Comparison of ENCODE assay signal across 8 mouse cellular contexts in the genomic region with DNA sequence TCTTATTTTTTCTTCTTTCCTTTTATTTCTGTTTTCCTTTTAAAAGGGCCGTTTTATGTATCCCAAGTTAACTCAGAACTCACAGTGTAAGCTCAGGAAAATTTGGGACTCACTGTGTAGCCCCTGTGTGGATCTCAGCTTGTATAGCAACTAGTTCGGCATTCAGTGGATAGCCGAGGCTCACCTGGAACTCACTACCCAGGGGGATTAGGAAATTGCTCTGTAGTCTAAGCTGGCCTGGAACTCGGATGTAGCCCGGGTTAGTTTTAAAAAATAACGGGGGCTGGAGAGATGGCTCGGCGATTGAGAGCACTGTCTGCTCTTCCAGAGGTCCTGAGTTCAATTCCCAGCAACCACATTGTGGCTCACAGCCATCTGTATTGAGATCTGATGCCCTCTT. TPM values are rescaled to one million over a fixed set of nuclear protein-coding genes. Genes with fewer than 3 reads are reported as not detected.
A peak's percentile ranks its signal among the peaks of the same experiment; 100 is the strongest.
DNase-seq lines count a peak whose midpoint lies in the region; ATAC-seq and TF ChIP-seq lines count a peak whose summit lies in the region.

No protein-coding gene starts in this region.

- H3K4me1 ChIP-seq in heart, postnatal 0 days (ENCODE audit: control insufficient read depth, insufficient read depth): peaks cover 6% of the 10 kb centered on the region
- H3K4me1 ChIP-seq in forebrain, postnatal 0 days (ENCODE audit: insufficient read depth): peaks cover 13% of the 10 kb centered on the region; the same call in 1 of the 2 replicates
- peaks cover 12% of the 10 kb centered on the region for H3K4me1 ChIP-seq in midbrain, embryonic 11.5 days (ENCODE audit: control insufficient read depth, insufficient read depth, low read length)

- H3K4me3 ChIP-seq in heart, postnatal 0 days (ENCODE audit: low read depth, low read length): peak overlapping the region; percentile 55
- H3K4me3 ChIP-seq in forebrain, postnatal 0 days (ENCODE audit: low read depth, low read length): peak overlapping the region; percentile 68
- peak overlapping the region; percentile 72 for H3K4me3 ChIP-seq in midbrain, embryonic 11.5 days (ENCODE audit: low read depth, low read length)

- no peak for ATAC-seq in heart, postnatal 0 days (ENCODE audit: insufficient read depth, low read depth)
- no peak for ATAC-seq in Patski
- peak; percentile 2; the same call in 1 of the 2 replicates for ATAC-seq in forebrain, postnatal 0 days
- no peak for ATAC-seq in midbrain, embryonic 11.5 days (ENCODE audit: low FRiP score)
- no peak for ATAC-seq in activated CD4-positive, CD25-positive, alpha-beta regulatory T cell, adult 4 months

- no peak for TF ChIP-seq CTCF in heart, postnatal 0 days (IDR thresholded peaks at IDR 0.05; ENCODE audit: low read depth)
- peak; percentile 18 for TF ChIP-seq CTCF in Patski (IDR thresholded peaks at IDR 0.05)
- TF ChIP-seq CTCF in forebrain, postnatal 0 days (IDR thresholded peaks at IDR 0.05; ENCODE audit: low read depth): no peak

- CTCF ChIA-PET in Patski (lab: Charles Lee): interaction anchor here (0.8 to 3.5 kb wide), 6 partner anchors 9 to 596 kb away, joined by 3 to 14 read pairs (median 4); no protein-coding TSS in a partner anchor

- H3K36me3 ChIP-seq in heart, postnatal 0 days (replicated peaks; ENCODE audit: control insufficient read depth, insufficient read depth, low read length): peaks cover 19% of the 10 kb centered on the region
- peaks cover 10% of the 10 kb centered on the region; the same call in 1 of the 2 replicates for H3K36me3 ChIP-seq in forebrain, postnatal 0 days (ENCODE audit: insufficient read depth)
- H3K36me3 ChIP-seq in midbrain, embryonic 11.5 days (ENCODE audit: control insufficient read depth, insufficient read depth, low read length): no peaks in the 10 kb centered on the region; the same call in 1 of the 2 replicates

- no peak for TF ChIP-seq EP300 in heart, postnatal 0 days (IDR thresholded peaks at IDR 0.05; ENCODE audit: low read depth)

- 5% methylated on average over 8 of the region's 8 CpGs for WGBS in heart, postnatal 0 days
- WGBS in forebrain, postnatal 0 days: 11% methylated on average over 8 of the region's 8 CpGs
- 12% methylated on average over 8 of the region's 8 CpGs for whole genome bisulfite sequencing in midbrain, embryonic 11.5 days

- H3K27me3 ChIP-seq in heart, postnatal 0 days (ENCODE audit: control insufficient read depth, insufficient read depth, low read length): no peaks in the 10 kb centered on the region
- no peaks in the 10 kb centered on the region for H3K27me3 ChIP-seq in Patski
- no peaks in the 10 kb centered on the region for H3K27me3 ChIP-seq in forebrain, postnatal 0 days (ENCODE audit: insufficient read depth, low read length)
- no peaks in the 10 kb centered on the region for H3K27me3 ChIP-seq in midbrain, embryonic 11.5 days (ENCODE audit: control insufficient read depth, insufficient read depth, low read length)

- H3K9me3 ChIP-seq in heart, postnatal 0 days (replicated peaks; ENCODE audit: control insufficient read depth, low read length): no peaks in the 10 kb centered on the region
- no peaks in the 10 kb centered on the region for H3K9me3 ChIP-seq in forebrain, postnatal 0 days (ENCODE audit: low read length)
- no peaks in the 10 kb centered on the region for H3K9me3 ChIP-seq in midbrain, embryonic 11.5 days (ENCODE audit: control insufficient read depth, low read length)

- intact Hi-C loops in heart, postnatal 10 days (cut with DNase I): no loop called here
- intact Hi-C loops in left cerebral cortex, postnatal 36 days (cut with DNase I): no loop called here

- H3K9ac ChIP-seq in heart, postnatal 0 days (replicated peaks; ENCODE audit: low read depth, low read length): peak overlapping the region; percentile 60
- peak overlapping the region; percentile 72 for H3K9ac ChIP-seq in forebrain, postnatal 0 days
- peak overlapping the region; percentile 81 for H3K9ac ChIP-seq in midbrain, embryonic 11.5 days (ENCODE audit: low read length)

- no peak for DNase-seq in heart, postnatal 0 days (ENCODE audit: low spot score)
- no peak for DNase-seq in heart, postnatal 10 days
- no peak for DNase-seq in Patski (ENCODE audit: low read depth, low spot score)
- DNase-seq in forebrain, postnatal 0 days: no peak
- peak; percentile 83 for DNase-seq in midbrain, embryonic 11.5 days (ENCODE audit: low spot score, missing footprints)
- DNase-seq in left cerebral cortex, postnatal 36 days (ENCODE audit: low spot score in 2 of 2): no peak
- no peak for DNase-seq in thymus, postnatal 4 days

- peak overlapping the region; percentile 63 for H3K27ac ChIP-seq in heart, postnatal 0 days (ENCODE audit: low read depth)
- H3K27ac ChIP-seq in forebrain, postnatal 0 days (ENCODE audit: low read depth, low read length): peak overlapping the region; percentile 69; the same call in 1 of the 2 replicates
- no peak overlapping the region for H3K27ac ChIP-seq in midbrain, embryonic 11.5 days (ENCODE audit: low read depth, low read length)

- peak overlapping the region; percentile 64 for H3K4me2 ChIP-seq in heart, postnatal 0 days (ENCODE audit: low read depth, low read length)
- peak overlapping the region; percentile 59 for H3K4me2 ChIP-seq in forebrain, postnatal 0 days (ENCODE audit: low read depth)
- peak overlapping the region; percentile 72 for H3K4me2 ChIP-seq in midbrain, embryonic 11.5 days

- POLR2A ChIA-PET in Patski (lab: Charles Lee): interaction anchor here (0.6 kb wide), 1 partner anchor 53 kb away, joined by 3 read pairs; no protein-coding TSS in a partner anchor

- in situ Hi-C loops in Patski (cut with MboI; ENCODE audit: low pct_unique_long_range_greater_than_20kb): loop anchor here (25.0 kb wide), 1 partner anchor 745 kb away; a partner anchor contains a TSS

RNA-seq across cellular contexts. Expression of a gene that starts 1.9 kb away (rescaled TPM):
- 7.0 and 18.9 TPM in 2 replicates for total RNA-seq in heart, postnatal 0 days (2014; rRNA removed; ENCODE audit: low replicate concordance)
- polyA plus RNA-seq in heart, postnatal 0 days (2015; fragmentation: Nextera tagmentation; extraction: Ambion mirVana): 11.1 and 11.6 TPM in 2 replicates
- 1 to 10 TPM; 9.4 to 9.5 TPM for total RNA-seq in heart, postnatal 10 days (2021)
- polyA plus RNA-seq in Patski (2021): 34.0 TPM
- total RNA-seq in forebrain, postnatal 0 days (2014; rRNA removed): 18.0 and 19.8 TPM in 2 replicates
- polyA plus RNA-seq in forebrain, postnatal 0 days (2015; fragmentation: Nextera tagmentation; extraction: Ambion mirVana): 17.8 and 18.5 TPM in 2 replicates
- 30.4 and 32.1 TPM in 2 replicates for polyA plus RNA-seq in midbrain, embryonic 11.5 days (2014; fragmentation: Nextera tagmentation; extraction: Ambion mirVana)
- 10 to 100 TPM; 15.3 to 16.2 TPM for total RNA-seq in left cerebral cortex, postnatal 36 days (2021)
- 10 to 100 TPM; 31.6 to 36.5 TPM for polyA plus RNA-seq in activated CD4-positive, CD25-positive, alpha-beta regulatory T cell, adult 4 months (2017; shearing (Covaris generic))

RNA-seq across cellular contexts. Expression of a gene that starts 2.0 kb away (rescaled TPM):
- 8.6 and 15.7 TPM in 2 replicates for total RNA-seq in heart, postnatal 0 days (2014; rRNA removed; ENCODE audit: low replicate concordance)
- 56.9 and 57.6 TPM in 2 replicates for polyA plus RNA-seq in heart, postnatal 0 days (2015; fragmentation: Nextera tagmentation; extraction: Ambion mirVana)
- 10 to 100 TPM; 44.3 to 46.8 TPM for total RNA-seq in heart, postnatal 10 days (2021)
- polyA plus RNA-seq in Patski (2021): 93.7 TPM
- 27.2 and 27.8 TPM in 2 replicates for total RNA-seq in forebrain, postnatal 0 days (2014; rRNA removed)
- 43.7 and 45.2 TPM in 2 replicates for polyA plus RNA-seq in forebrain, postnatal 0 days (2015; fragmentation: Nextera tagmentation; extraction: Ambion mirVana)
- 66.3 and 72.2 TPM in 2 replicates for polyA plus RNA-seq in midbrain, embryonic 11.5 days (2014; fragmentation: Nextera tagmentation; extraction: Ambion mirVana)
- total RNA-seq in left cerebral cortex, postnatal 36 days (2021): 10 to 100 TPM; 75.4 to 81.3 TPM
- 100 to 1,000 TPM; 102 to 134 TPM for polyA plus RNA-seq in activated CD4-positive, CD25-positive, alpha-beta regulatory T cell, adult 4 months (2017; shearing (Covaris generic))

RNA-seq across cellular contexts. Expression of a gene that starts 40.4 kb away (rescaled TPM):
- 31.9 and 38.1 TPM in 2 replicates for total RNA-seq in heart, postnatal 0 days (2014; rRNA removed; ENCODE audit: low replicate concordance)
- 23.9 and 24.5 TPM in 2 replicates for polyA plus RNA-seq in heart, postnatal 0 days (2015; fragmentation: Nextera tagmentation; extraction: Ambion mirVana)
- 10 to 100 TPM; 41.3 to 41.7 TPM for total RNA-seq in heart, postnatal 10 days (2021)
- 62.9 TPM for polyA plus RNA-seq in Patski (2021)
- total RNA-seq in forebrain, postnatal 0 days (2014; rRNA removed): 29.8 and 45.8 TPM in 2 replicates
- 20.6 and 29.1 TPM in 2 replicates for polyA plus RNA-seq in forebrain, postnatal 0 days (2015; fragmentation: Nextera tagmentation; extraction: Ambion mirVana)
- polyA plus RNA-seq in midbrain, embryonic 11.5 days (2014; fragmentation: Nextera tagmentation; extraction: Ambion mirVana): 30.3 and 35.7 TPM in 2 replicates
- total RNA-seq in left cerebral cortex, postnatal 36 days (2021): 10 to 100 TPM; 42.9 to 43.3 TPM
- 10 to 100 TPM; 13.8 to 15.1 TPM for polyA plus RNA-seq in activated CD4-positive, CD25-positive, alpha-beta regulatory T cell, adult 4 months (2017; shearing (Covaris generic))
